Mouse (Mus musculus) stomach, postnatal 0 days (tissue): ENCODE results near the gene Spc25. TPM values are rescaled to one million over a fixed set of nuclear protein-coding genes. Genes with fewer than 3 reads are reported as not detected.

ENCODE experiments used
- ATAC-seq: fragments of 200-750 bp; cut with Nextera tagmentation; 2 replicates; pipeline ENCODE4 v1.8.0; 2017; ENCODE audit not compliant: low FRiP score, low TSS enrichment
- DNase-seq: peaks from one replicate; pipeline ENCODE4 v3.0.0-alpha.2; 2016; ENCODE audit warnings: low spot score
- H3K27ac ChIP-seq: fragments of 300-500 bp; sonication (generic); replicated peaks from 2 replicates; pipeline ENCODE4 v1.5.1; 2014; ENCODE audit warnings: mild to moderate bottlenecking, control low read depth
- H3K27me3 ChIP-seq: fragments of 300-500 bp; sonication (generic); 2 replicates; pipeline ENCODE4 v1.6.1; 2014; ENCODE audit warnings: low read length; ENCODE audit not compliant: control insufficient read depth, insufficient read depth
- H3K36me3 ChIP-seq: fragments of 300-500 bp; sonication (generic); 2 replicates; pipeline ENCODE4 v1.6.1; 2014; ENCODE audit warnings: low read length, mixed read lengths; ENCODE audit not compliant: control insufficient read depth, insufficient read depth
- H3K4me1 ChIP-seq: fragments of 300-500 bp; sonication (generic); replicated peaks from 2 replicates; pipeline ENCODE4 v1.6.1; 2014; ENCODE audit warnings: antibody characterized with exemption; ENCODE audit not compliant: control insufficient read depth, insufficient read depth
- H3K4me2 ChIP-seq: fragments of 300-500 bp; sonication (generic); replicated peaks from 2 replicates; pipeline ENCODE4 v1.6.1; 2014; ENCODE audit warnings: low read depth, mild to moderate bottlenecking, control low read depth, moderate library complexity
- H3K4me3 ChIP-seq: fragments of 300-500 bp; sonication (generic); 2 replicates; pipeline ENCODE4 v1.5.1; 2014; ENCODE audit warnings: low read depth, low read length, control low read depth
- H3K9ac ChIP-seq: fragments of 300-500 bp; sonication (generic); 2 replicates; pipeline ENCODE4 v1.6.1; 2014; ENCODE audit warnings: mild to moderate bottlenecking, low read length, control low read depth, mixed read lengths
- H3K9me3 ChIP-seq: fragments of 300-500 bp; sonication (generic); 2 replicates; pipeline ENCODE4 v1.6.1; 2016; ENCODE audit warnings: low read length; ENCODE audit not compliant: control insufficient read depth
- CTCF ChIP-seq: IDR thresholded peaks from 2 replicates; pipeline ENCODE4 v1.5.1; 2016; ENCODE audit warnings: antibody characterized with exemption, low read depth, mild to moderate bottlenecking, moderate library complexity
- EP300 ChIP-seq: optimal IDR thresholded peaks from 2 replicates; pipeline ENCODE3; 2016; ENCODE audit warnings: antibody characterized with exemption
- WGBS: fragments of 180-500 bp; shearing (Covaris S2); extraction: QIAGEN DNeasy Blood & Tissue Kit; methylation state at CpG from one replicate; pipeline ENCODE4 v1.1.7; 2014; 5-methylcytosine and 5-hydroxymethylcytosine counted together
- polyA plus RNA-seq: library from polyadenylated mRNA; unstranded; fragments of >200 nt; fragmentation: Nextera tagmentation; extraction: Ambion mirVana; gene quantifications from 2 replicates; pipeline ENCODE4 v1.2.1, GENCODE M21; 2015

Spc25 gene
- polyA plus RNA-seq, 1 experiment from 2014 or later, result 52.6 TPM

DNA sequence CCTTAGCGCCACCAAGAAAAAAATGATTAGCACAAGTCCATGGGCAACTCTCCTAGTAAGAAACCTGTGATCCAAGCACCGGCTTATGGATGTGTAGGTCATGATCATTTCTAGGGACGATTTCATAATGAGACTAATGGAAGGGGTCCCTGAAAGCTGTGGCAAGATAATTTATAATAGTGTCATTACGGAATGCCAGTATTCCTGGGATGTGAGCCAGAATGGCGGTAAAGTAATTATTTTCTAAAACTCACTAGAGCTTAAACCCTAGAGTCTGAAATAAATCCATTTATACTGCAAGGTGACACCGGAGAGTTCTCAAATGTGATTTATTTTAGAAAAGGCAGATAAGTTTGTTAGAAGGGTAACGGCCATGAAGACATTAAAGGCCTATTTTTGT is 9.2 kb upstream of the Spc25 start:
- H3K9me3 ChIP-seq, result no peaks in the 10 kb centered on the region
- H3K4me2 ChIP-seq, result no peak overlapping the region
- 36% methylated on average over 7 of the region's 7 CpGs for WGBS
- ATAC-seq (no peak), DNase-seq (no peak)
- H3K4me1 ChIP-seq, result no peaks in the 10 kb centered on the region
- no peaks in the 10 kb centered on the region for H3K27me3 ChIP-seq
- TF ChIP-seq CTCF (no peak), EP300 (no peak)
- no peaks in the 10 kb centered on the region for H3K36me3 ChIP-seq
- no peak overlapping the region for H3K27ac ChIP-seq
- H3K9ac ChIP-seq, result no peak overlapping the region
- no peak overlapping the region for H3K4me3 ChIP-seq

- Histone ChIP-seq H3K4me2 (no peak overlapping the region), H3K9ac (no peak overlapping the region), H3K27ac (no peak overlapping the region), H3K9me3 (no peaks in the 10 kb centered on the region), H3K4me3 (no peak overlapping the region), H3K27me3 (no peaks in the 10 kb centered on the region), H3K36me3 (no peaks in the 10 kb centered on the region), H3K4me1 (no peaks in the 10 kb centered on the region)
- 68% methylated on average over 10 of the region's 10 CpGs for WGBS
- ATAC-seq (no peak), DNase-seq (no peak)
- no peak for TF ChIP-seq CTCF
- TF ChIP-seq EP300, result no peak
Measured at GRCm38 (mm10) chr2:69212652-69213051, 6.7 kb upstream of the Spc25 start.

DNA sequence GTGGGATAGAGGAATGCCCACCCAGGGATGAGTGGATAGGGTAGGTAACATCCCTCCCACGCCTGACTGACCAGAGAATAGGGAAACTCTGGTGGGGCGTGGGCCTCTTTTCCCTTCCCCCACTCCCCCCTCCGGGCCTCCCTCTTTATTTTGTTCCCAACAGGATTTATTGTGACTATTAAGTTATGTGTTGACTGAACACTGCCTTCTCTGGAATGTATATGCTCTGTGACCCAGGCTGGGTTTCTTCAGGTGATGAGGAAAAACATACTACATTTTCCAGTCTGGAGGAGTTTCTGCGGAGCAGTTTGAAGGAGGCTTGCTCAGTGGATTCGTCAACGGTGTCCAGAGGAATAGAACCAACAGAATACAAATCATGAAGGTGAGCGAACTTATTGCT is 4.8 kb upstream of the Spc25 start, which contains the start of gene G6pc2:
TSS of gene G6pc2 (plus strand) at position 301 of the 400 bp plus-strand sequence.
- Histone ChIP-seq H3K4me1 (no peaks in the 10 kb centered on the region), H3K9ac (no peak within 1 kb of the TSS), H3K27me3 (no peaks in the 10 kb centered on the region), H3K27ac (no peak within 1 kb of the TSS), H3K4me3 (no peak within 1 kb of the TSS), H3K36me3 (no peaks in the 10 kb centered on the region), H3K9me3 (no peaks in the 10 kb centered on the region), H3K4me2 (no peak within 1 kb of the TSS)
- DNase-seq, result no peak
- TF ChIP-seq EP300, result no peak
- no peak for TF ChIP-seq CTCF
- 81% methylated on average over 7 of the region's 7 CpGs for WGBS
- ATAC-seq, result no peak

GRCm38 (mm10) chr2:69209684-69210083 is 3.7 kb upstream of the Spc25 start:
- TF ChIP-seq EP300, result no peak
- no peak for TF ChIP-seq CTCF
- Histone ChIP-seq H3K4me1 (no peaks in the 10 kb centered on the region), H3K4me2 (no peak overlapping the region), H3K27ac (no peak overlapping the region), H3K9me3 (no peaks in the 10 kb centered on the region), H3K9ac (no peak overlapping the region), H3K27me3 (no peaks in the 10 kb centered on the region), H3K4me3 (no peak overlapping the region), H3K36me3 (no peaks in the 10 kb centered on the region)
- 75% methylated on average over 3 of the region's 3 CpGs for WGBS
- ATAC-seq (no peak), DNase-seq (no peak)

DNA sequence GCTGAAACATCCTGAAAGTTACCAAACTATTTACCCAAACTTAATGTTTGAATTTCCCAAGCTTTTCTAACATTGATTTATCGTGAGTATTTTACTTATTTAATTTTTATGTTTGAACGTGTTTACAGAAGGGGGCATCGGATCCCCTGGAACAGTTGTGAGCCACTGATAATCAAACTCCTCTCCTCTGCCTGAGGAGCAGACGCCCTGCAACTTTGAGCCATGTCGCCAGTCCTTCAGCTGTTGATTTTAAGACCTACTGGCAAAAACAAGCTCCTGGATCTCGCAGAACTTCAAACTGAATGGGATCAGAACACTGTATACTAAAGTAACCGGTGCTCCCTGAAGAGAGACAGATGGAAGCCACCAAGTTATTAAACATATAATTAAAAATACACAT is 529 bp upstream of the Spc25 start:
- Histone ChIP-seq H3K9ac (no peak overlapping the region), H3K4me1 (no peaks in the 10 kb centered on the region), H3K4me3 (peak overlapping the region; percentile 84), H3K27me3 (no peaks in the 10 kb centered on the region), H3K36me3 (no peaks in the 10 kb centered on the region; the same call in 1 of the 2 replicates), H3K27ac (no peak overlapping the region), H3K4me2 (peak overlapping the region; percentile 50), H3K9me3 (no peaks in the 10 kb centered on the region)
- 15% methylated on average over 7 of the region's 7 CpGs for WGBS
- ATAC-seq (no peak), DNase-seq (no peak)
- TF ChIP-seq EP300 (no peak), CTCF (no peak)

DNA sequence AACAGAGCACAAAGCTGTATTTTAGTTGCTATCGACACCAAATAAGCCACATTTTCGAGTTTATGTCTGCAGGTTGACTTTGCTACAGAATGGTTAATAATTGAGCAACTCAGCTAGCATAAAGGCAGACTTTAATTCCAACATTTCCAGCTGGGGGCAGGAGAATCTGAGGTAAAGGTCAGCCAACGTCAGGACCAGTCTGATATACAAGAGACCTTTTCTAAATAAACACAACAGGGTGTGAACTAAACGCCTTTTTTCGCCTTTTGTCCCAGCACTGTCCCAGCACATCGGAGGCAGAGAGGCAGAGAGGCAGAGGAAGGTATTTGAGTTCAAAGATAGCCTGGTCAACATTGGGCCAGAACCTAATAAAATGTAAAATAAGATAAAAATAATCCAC is 809 bp downstream of the Spc25 start:
- Histone ChIP-seq H3K36me3 (no peaks in the 10 kb centered on the region; the same call in 1 of the 2 replicates), H3K27me3 (no peaks in the 10 kb centered on the region), H3K4me3 (peak overlapping the region; percentile 84), H3K27ac (no peak overlapping the region), H3K9ac (peak overlapping the region; percentile 81; the same call in 1 of the 2 replicates), H3K9me3 (no peaks in the 10 kb centered on the region), H3K4me2 (peak overlapping the region; percentile 95), H3K4me1 (no peaks in the 10 kb centered on the region)
- WGBS, result 11% methylated on average over 6 of the region's 6 CpGs
- ATAC-seq (no peak), DNase-seq (no peak)
- TF ChIP-seq EP300 (no peak), CTCF (no peak)
